In genomic region chr3:151771074-151771473, GRCm38 (mm10) we compare ENCODE assay signal across 9 mouse cellular contexts. TPM values are rescaled to one million over a fixed set of nuclear protein-coding genes. Genes with fewer than 3 reads are reported as not detected.
DNase-seq lines count a peak whose midpoint lies in the region; ATAC-seq lines count a peak whose summit lies in the region.
"Had no signal": no experiment of that assay in that cellular context is flagged by ENCODE, and none has a peak within 500 bp of the region (broad histone marks: within the 10 kb centered on the region; RNA-seq: fewer than 3 reads in every experiment).

No protein-coding gene starts in this region.

- H3K4me1 ChIP-seq in neural tube, embryonic 11.5 days (ENCODE audit: control insufficient read depth, insufficient read depth, low read length) = no peaks in the 10 kb centered on the region
- no peaks in the 10 kb centered on the region for H3K4me1 ChIP-seq in neural tube, embryonic 15.5 days

- H3K27me3 ChIP-seq in neural tube, embryonic 11.5 days (ENCODE audit: control insufficient read depth, insufficient read depth, low read length) = no peaks in the 10 kb centered on the region
- H3K27me3 ChIP-seq in neural tube, embryonic 15.5 days (replicated peaks) = no peaks in the 10 kb centered on the region

- H3K4me2 ChIP-seq in neural tube, embryonic 11.5 days (ENCODE audit: low read depth) = no peak overlapping the region
- no peak overlapping the region for H3K4me2 ChIP-seq in neural tube, embryonic 15.5 days

- intact Hi-C loops in left cerebral cortex, postnatal 36 days (cut with DNase I) = loop anchor here (2.0 kb wide), 1 partner anchor 54 kb away; no protein-coding TSS in a partner anchor

- H3K4me3 ChIP-seq in neural tube, embryonic 11.5 days (ENCODE audit: low read depth, low read length) = no peak overlapping the region
- no peak overlapping the region for H3K4me3 ChIP-seq in neural tube, embryonic 15.5 days (replicated peaks)

- no peaks in the 10 kb centered on the region for H3K36me3 ChIP-seq in neural tube, embryonic 11.5 days (ENCODE audit: control insufficient read depth, insufficient read depth, low read length)
- H3K36me3 ChIP-seq in neural tube, embryonic 15.5 days = no peaks in the 10 kb centered on the region

- no peaks in the 10 kb centered on the region for H3K9me3 ChIP-seq in neural tube, embryonic 11.5 days (ENCODE audit: control insufficient read depth, low read length)
- no peaks in the 10 kb centered on the region for H3K9me3 ChIP-seq in neural tube, embryonic 15.5 days (replicated peaks)

- no peak overlapping the region for H3K27ac ChIP-seq in neural tube, embryonic 11.5 days (ENCODE audit: low read depth, low read length)
- H3K27ac ChIP-seq in neural tube, embryonic 15.5 days (replicated peaks) = no peak overlapping the region

- peak; percentile 3 for DNase-seq in cerebellum, adult 11 months
- no peak for DNase-seq in cerebellum, adult 9-11 months
- DNase-seq in neural tube, embryonic 11.5 days (ENCODE audit: low spot score) = peak; percentile 19
- peak; percentile 25 to 34 for DNase-seq in cerebellum, adult 18-20 months
- DNase-seq in left cerebral cortex, postnatal 36 days (ENCODE audit: low spot score in 2 of 2) = peak; percentile 10 to 17
- DNase-seq in right cerebral cortex, adult 2 months (ENCODE audit: low spot score in 2 of 2) = peak; percentile 64 to 70

- no peak overlapping the region for H3K9ac ChIP-seq in neural tube, embryonic 11.5 days (ENCODE audit: low read length)
- no peak overlapping the region for H3K9ac ChIP-seq in neural tube, embryonic 15.5 days (replicated peaks)

- no peak for ATAC-seq in neural tube, embryonic 11.5 days (ENCODE audit: insufficient read depth, low FRiP score, low TSS enrichment)
- no peak for ATAC-seq in neural tube, embryonic 15.5 days (ENCODE audit: low FRiP score)
- ATAC-seq in hematopoietic stem cell, adult 5-6 weeks (replicated peaks in 1 of 2; ENCODE audit: insufficient read depth in 1 of 2, low FRiP score in 2 of 2, low TSS enrichment in 1 of 2, low read depth in 1 of 2, poor library complexity in 2 of 2, severe bottlenecking in 2 of 2) = peak; percentile 93 to 95

- WGBS in neural tube, embryonic 11.5 days = 63% methylated on average over 3 of the region's 3 CpGs
- WGBS in neural tube, embryonic 15.5 days = 71% methylated on average over 3 of the region's 3 CpGs

RNA-seq across cellular contexts. Expression of gene Ifi44l, which starts 8.4 kb away (rescaled TPM):
- polyA plus RNA-seq in neural tube, embryonic 11.5 days (2014; fragmentation: Nextera tagmentation; extraction: Ambion mirVana) = not detected in 2 replicates
- polyA plus RNA-seq in neural tube, embryonic 15.5 days (2015; fragmentation: Nextera tagmentation; extraction: Ambion mirVana) = 0.14 and 0.26 TPM in 2 replicates
- total RNA-seq in hematopoietic stem cell, adult 5-6 weeks (2017) = not detected in 2 replicates
- not detected for total RNA-seq in left cerebral cortex, postnatal 36 days (2021)
- polyA plus RNA-seq: heart, embryonic 16.5 days had no signal

RNA-seq across cellular contexts. Expression of gene Ifi44, which starts 21.3 kb away (rescaled TPM):
- polyA plus RNA-seq in neural tube, embryonic 11.5 days (2014; fragmentation: Nextera tagmentation; extraction: Ambion mirVana) = 0.11 TPM in 1 of 2 replicates, not detected in the other
- polyA plus RNA-seq in neural tube, embryonic 15.5 days (2015; fragmentation: Nextera tagmentation; extraction: Ambion mirVana) = 0.32 and 2.7 TPM in 2 replicates
- 20.3 and 28.5 TPM in 2 replicates for total RNA-seq in hematopoietic stem cell, adult 5-6 weeks (2017)
- not detected for total RNA-seq in left cerebral cortex, postnatal 36 days (2021)

Comparison
In these comparisons a context has a peak if more than half of its experiments do, and no peak if none do; other contexts are left out.
1. ATAC-seq: peak in hematopoietic stem cell, adult 5-6 weeks (2 of 2); none in neural tube, embryonic 11.5 days (single experiment) and neural tube, embryonic 15.5 days (single experiment).
2. RNA of gene Ifi44, which starts 21.3 kb away (total RNA-seq): 20.3 to 28.5 TPM in hematopoietic stem cell, adult 5-6 weeks; not detected in left cerebral cortex, postnatal 36 days; every median in the first group is over 10 times any median in the second.